Mouse (Mus musculus) adrenal gland, postnatal 36 days (tissue): ENCODE measurements around the gene Senp3. TPM values are rescaled to one million over a fixed set of nuclear protein-coding genes. Genes with fewer than 3 reads are reported as not detected.
"Not testable (repeated sequence)": the region's sequence is repeated elsewhere in the genome, so short reads cannot be mapped to it uniquely, and the experiment has no call there.

Experiments
- DNase-seq, 2 experiments: peaks; one replicate each; pipeline ENCODE4 v3.0.0; 2021; ENCODE audit warnings: mixed read lengths in 1 of 2
- long read RNA-seq, 2 experiments: library from polyadenylated mRNA; stranded (forward); transcript quantifications; one replicate each; pipeline ENCODE4 v2.0.0; 2021; ENCODE audit warnings: borderline sequencing depth in 2 of 2
- total RNA-seq, 2 experiments: library from RNA; stranded (reverse); gene quantifications; 2 replicates each; pipeline ENCODE4 v1.2.3; 2021

Senp3 gene
- 10 to 100 TPM; 70.6 to 80.4 TPM for total RNA-seq
- long read RNA-seq, experiment 1, transcript Senp3-201 (11 exons, 2,313 nt), result major isoform, 14 of 23 reads
- long read RNA-seq, experiment 1, partial matches to known transcripts, result 1 of 23 reads
- long read RNA-seq, experiment 1, other reads (novel, unspliced or antisense), result 8 of 23 reads
- long read RNA-seq, experiment 2, transcript Senp3-201 (11 exons, 2,313 nt), result major isoform, 12 of 16 reads
- long read RNA-seq, experiment 2, partial matches to known transcripts, result 0 of 16 reads
- long read RNA-seq, experiment 2, other reads (novel, unspliced or antisense), result 4 of 16 reads

DNA sequence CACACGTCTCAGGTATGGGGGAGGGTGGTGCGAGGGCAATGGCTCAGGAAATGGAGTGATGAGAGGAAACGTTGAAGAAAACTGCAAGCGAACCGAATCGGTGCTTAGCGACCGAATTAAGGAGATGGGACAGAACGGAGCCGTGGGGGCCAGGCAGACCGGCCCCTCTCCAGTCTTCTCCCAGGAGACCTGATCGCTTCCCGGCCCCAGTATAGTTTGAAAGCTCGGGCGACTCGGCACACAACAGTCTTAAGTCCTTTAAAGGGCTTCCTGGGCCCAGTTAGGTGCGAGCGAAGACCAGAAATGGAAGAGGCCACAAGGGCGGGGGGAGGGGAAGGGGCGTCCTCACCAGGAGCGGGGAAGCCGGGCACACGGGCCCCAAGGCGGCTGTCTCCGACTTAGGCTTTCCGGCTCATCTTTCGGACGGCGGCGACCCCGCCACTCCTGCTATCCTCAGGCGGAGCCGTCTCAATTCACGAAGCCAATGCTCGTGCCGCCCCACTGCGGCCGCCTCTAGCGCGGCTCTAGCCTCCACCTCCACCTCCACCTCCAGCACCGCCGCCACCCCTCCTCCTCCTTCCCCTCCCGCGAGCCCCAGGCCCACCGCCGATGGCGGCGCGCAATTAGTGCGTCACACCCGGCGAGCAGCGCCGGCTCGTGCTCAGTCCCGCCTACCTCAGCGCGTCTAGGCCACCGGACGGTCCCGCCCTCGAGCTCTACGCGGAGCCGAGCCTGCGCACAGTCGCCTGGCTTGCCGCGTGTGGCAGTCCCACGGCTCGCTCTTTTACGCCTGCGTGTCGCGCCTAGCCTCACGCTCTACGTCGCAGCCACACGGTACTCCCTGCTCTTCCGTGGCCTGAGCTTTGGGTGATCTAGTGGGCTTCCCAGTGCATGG is at the start of gene Senp3:
Gene Senp3, minus strand, starts transcription at position 771 of the 895 bp plus-strand sequence.
- DNase-seq, result peak; percentile 98 to 99

DNA sequence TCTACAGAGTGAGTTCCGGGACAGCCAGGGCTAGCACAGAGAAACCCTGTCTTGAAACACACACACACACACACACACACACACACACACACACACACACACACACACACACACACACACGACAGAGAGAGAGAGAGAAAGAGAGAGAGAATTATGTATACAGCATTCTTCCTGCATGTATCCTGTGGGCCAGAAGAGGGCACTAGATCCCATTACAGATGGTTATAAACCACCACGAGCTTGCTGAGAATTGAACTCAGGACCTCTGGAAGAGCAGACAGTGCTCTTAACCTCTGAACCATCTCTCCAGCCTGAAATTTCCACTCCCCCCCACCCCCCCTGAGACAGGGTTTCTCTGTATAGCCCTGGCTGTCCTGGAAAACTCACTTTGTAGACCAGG is 49.5 kb upstream of the Senp3 start:
- not testable (repeated sequence) for DNase-seq

DNA sequence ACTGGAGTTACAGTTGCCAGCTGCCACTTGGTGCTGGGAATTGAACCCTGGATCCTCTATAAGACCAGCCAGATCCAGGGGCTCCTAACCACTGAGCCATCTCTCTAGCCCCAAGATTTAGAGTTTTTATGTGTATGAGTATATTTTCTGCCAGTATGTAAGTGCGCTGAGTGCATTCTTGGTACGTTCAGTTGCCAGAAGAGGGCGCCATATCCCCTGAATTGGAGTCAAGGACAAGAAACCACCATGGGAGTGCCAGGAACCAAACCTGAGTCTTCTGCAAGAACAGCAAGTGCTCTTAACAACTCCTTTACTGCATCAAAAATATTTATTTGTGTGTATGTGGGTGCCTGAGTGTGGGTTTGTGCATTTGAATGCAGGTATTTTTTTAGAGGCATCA is 47.2 kb upstream of the Senp3 start:
- DNase-seq, result peak; percentile 61 to 71

DNA sequence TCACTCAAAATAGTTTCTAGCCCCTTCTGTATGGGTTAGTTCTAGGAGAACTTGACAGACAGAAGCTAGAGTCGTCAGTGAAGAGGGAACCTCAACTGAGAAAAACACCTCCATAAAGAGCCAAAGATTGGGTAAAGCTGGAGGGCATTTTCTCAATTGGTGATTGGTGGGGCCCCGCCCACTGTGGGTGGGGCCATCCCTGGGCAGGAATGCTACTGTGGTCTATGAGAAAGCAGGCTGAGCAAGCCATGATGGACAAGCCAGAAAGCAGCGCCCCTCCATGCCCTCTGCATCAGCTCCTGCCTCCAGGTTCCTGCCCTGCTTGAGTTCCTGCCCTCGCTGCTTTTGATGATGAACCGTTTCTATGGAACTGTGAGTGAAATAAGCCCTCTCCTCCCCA is 44.1 kb upstream of the Senp3 start:
- DNase-seq, result peak in 1 of 2 experiments; percentile 29

- no peak for DNase-seq
Measured at GRCm38 (mm10) chr11:69723074-69723473, 41.2 kb upstream of the Senp3 start.

GRCm38 (mm10) chr11:69720852-69721251 is 39.0 kb upstream of the Senp3 start:
- DNase-seq, result no peak

GRCm38 (mm10) chr11:69719423-69719822 is 37.5 kb upstream of the Senp3 start:
- no peak for DNase-seq

DNA sequence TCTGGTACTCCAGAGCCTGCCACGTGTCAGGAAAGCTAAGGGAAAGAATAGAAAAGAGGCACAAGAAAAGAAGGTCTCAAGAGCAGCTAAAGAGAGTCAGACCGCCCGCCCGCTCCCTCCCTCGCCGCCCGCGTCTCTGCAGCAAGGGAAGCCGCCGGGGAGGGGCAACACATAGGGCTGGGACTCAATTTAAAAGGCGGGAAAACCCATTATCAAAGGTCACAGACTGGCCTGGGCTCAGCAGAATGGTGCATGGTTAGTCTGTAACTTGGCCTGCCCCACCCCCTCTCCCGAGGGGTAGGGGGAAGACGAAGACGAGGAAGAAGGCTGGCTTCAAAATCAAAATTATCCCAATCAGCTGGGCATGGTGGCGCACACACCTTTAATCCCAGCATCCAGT is 36.8 kb upstream of the Senp3 start:
- no peak for DNase-seq

DNA sequence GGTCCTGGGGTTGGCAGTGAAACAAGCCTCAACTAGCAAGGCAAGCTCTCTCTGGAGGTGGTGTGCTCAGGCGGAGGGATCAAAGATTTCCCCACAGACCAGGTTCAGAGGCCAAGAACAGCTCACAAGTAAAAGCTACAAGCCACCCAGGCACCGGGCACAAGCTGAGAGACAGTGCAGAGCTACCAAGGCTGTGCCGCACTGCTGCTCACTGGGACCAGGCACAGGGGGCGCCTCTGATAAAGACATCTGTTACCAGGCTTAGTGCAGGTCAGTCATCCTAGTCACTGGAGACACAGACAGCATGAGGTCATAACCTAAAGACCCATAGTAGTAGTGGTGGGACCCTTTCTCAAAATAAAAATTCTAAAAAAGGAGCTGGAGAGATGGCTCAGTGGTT is 35.1 kb upstream of the Senp3 start:
- peak in 1 of 2 experiments; percentile 42 for DNase-seq

- DNase-seq, result peak; percentile 72
Measured at GRCm38 (mm10) chr11:69715929-69716328, 34.0 kb upstream of the Senp3 start.

- peak; percentile 56 to 60 for DNase-seq
Measured at GRCm38 (mm10) chr11:69715482-69715881, 33.6 kb upstream of the Senp3 start.

GRCm38 (mm10) chr11:69714636-69715329 is 32.9 kb upstream of the Senp3 start:
- no peak for DNase-seq

DNA sequence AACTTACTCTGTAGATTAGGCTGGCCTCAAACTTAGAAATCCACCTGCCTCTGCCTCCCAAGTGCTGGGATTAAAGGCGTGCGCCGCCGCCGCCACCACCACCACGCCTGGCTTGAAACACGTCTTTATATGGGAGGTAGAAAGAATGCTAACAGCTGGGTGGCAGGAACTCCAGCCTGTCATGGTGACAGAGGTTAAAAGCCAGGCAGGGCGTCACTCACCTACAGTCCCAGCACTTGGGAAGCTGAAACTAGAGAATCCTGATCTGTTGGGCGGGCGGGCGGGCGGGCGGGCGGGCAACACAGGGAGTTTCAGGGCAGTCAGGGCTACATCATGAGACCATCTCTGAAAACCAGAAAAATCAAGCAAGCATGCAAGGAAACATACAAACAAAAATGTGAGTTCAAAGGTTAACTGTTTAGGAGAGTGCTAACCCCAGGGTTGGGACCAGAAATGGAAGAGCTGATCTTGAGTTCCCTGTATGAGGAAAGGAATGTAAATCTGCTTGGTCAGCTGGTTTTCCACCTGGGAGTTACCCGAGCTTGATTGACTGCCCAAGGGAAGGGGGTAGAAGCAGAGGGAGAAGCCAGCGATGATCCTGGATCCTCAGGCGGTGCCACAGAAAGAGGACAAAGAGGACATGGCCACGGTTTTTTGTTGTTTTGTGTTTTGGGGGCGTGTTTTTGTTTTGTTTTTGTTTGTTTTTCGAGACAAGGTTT is 31.2 kb upstream of the Senp3 start:
- DNase-seq, result no peak

- no peak for DNase-seq
Measured at GRCm38 (mm10) chr11:69711082-69711481, 29.2 kb upstream of the Senp3 start.

DNA sequence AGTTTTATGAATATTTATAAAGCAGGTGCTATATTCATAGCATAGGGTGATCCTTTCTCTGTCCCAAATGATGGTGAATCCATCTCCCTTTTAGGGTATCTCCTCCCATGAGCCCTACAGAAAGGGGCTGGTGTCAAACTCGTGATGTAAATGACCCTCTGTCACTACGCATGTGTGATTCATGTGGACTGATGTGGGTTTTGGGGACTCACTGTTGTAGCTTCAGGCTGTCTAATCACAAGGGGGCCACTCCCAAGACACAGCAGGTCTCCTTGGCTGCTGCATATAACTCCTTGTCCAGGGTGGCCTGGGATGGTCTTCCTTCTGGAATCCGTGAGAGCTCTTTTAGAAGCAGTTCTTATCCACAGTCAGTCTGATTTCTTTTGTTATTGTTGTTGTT is 28.6 kb upstream of the Senp3 start:
- DNase-seq, result no peak

GRCm38 (mm10) chr11:69709554-69710446 is 27.9 kb upstream of the Senp3 start:
- DNase-seq, result no peak

GRCm38 (mm10) chr11:69708614-69709265 is 26.9 kb upstream of the Senp3 start:
- DNase-seq, result no peak

GRCm38 (mm10) chr11:69707873-69708381 is 26.0 kb upstream of the Senp3 start:
- no peak for DNase-seq

- DNase-seq, result no peak
Measured at GRCm38 (mm10) chr11:69707480-69707847, 25.6 kb upstream of the Senp3 start.
